Mouse (Mus musculus) hindbrain, embryonic 11.5 days (tissue): ENCODE data around the gene Lmod1. TPM values are rescaled to one million over a fixed set of nuclear protein-coding genes. Genes with fewer than 3 reads are reported as not detected.
"Not testable (repeated sequence)": the region's sequence is repeated elsewhere in the genome, so short reads cannot be mapped to it uniquely, and the experiment has no call there.

Experiments used
- ATAC-seq: fragments of 200-750 bp; cut with Nextera tagmentation; 2 replicates; pipeline ENCODE4 v1.8.0; 2017; ENCODE audit warnings: mild to moderate bottlenecking, moderate TSS enrichment, moderate library complexity; ENCODE audit not compliant: low FRiP score
- DNase-seq: peaks from one replicate; pipeline ENCODE4 v3.0.0-alpha.2; 2015; ENCODE audit warnings: low spot score
- H3K27ac ChIP-seq: fragments of 300-500 bp; sonication (generic); 2 replicates; pipeline ENCODE4 v1.5.1; 2014; ENCODE audit warnings: mild to moderate bottlenecking, low read depth, low read length
- H3K27me3 ChIP-seq: fragments of 300-500 bp; sonication (generic); 2 replicates; pipeline ENCODE4 v1.6.1; 2014; ENCODE audit warnings: mild to moderate bottlenecking, low read length, moderate library complexity, mixed read lengths; ENCODE audit not compliant: control insufficient read depth, insufficient read depth
- H3K36me3 ChIP-seq: fragments of 300-500 bp; sonication (generic); 2 replicates; pipeline ENCODE4 v1.6.1; 2014; ENCODE audit warnings: mild to moderate bottlenecking, low read length, moderate library complexity, mixed read lengths; ENCODE audit not compliant: control insufficient read depth, insufficient read depth
- H3K4me1 ChIP-seq: fragments of 300-500 bp; sonication (generic); replicated peaks from 2 replicates; pipeline ENCODE4 v1.6.1; 2014; ENCODE audit warnings: low read length, mixed read lengths; ENCODE audit not compliant: control insufficient read depth, insufficient read depth
- H3K4me2 ChIP-seq: fragments of 300-500 bp; sonication (generic); replicated peaks from 2 replicates; pipeline ENCODE4 v1.6.1; 2014; ENCODE audit warnings: mild to moderate bottlenecking, low read depth, low read length
- H3K4me3 ChIP-seq: fragments of 300-500 bp; sonication (generic); 2 replicates; pipeline ENCODE4 v1.5.1; 2014; ENCODE audit warnings: low read depth, low read length
- H3K9ac ChIP-seq: fragments of 300-500 bp; sonication (generic); 2 replicates; pipeline ENCODE4 v1.6.1; 2014; ENCODE audit warnings: low read depth, low read length
- H3K9me3 ChIP-seq: fragments of 300-500 bp; sonication (generic); 2 replicates; pipeline ENCODE4 v1.6.1; 2016; ENCODE audit warnings: low read length; ENCODE audit not compliant: control insufficient read depth
- WGBS: fragments of 180-500 bp; shearing (Covaris S2); extraction: QIAGEN DNeasy Blood & Tissue Kit; methylation state at CpG from one replicate; pipeline ENCODE4 v1.1.7; 2014; 5-methylcytosine and 5-hydroxymethylcytosine counted together
- polyA plus RNA-seq: library from polyadenylated mRNA; unstranded; fragments of >200 nt; fragmentation: Nextera tagmentation; extraction: Ambion mirVana; gene quantifications from 2 replicates; pipeline ENCODE4 v1.2.1, GENCODE M21; 2014

Lmod1 gene
- polyA plus RNA-seq, 1 experiment from 2014 or later, result 0.32 TPM

DNA sequence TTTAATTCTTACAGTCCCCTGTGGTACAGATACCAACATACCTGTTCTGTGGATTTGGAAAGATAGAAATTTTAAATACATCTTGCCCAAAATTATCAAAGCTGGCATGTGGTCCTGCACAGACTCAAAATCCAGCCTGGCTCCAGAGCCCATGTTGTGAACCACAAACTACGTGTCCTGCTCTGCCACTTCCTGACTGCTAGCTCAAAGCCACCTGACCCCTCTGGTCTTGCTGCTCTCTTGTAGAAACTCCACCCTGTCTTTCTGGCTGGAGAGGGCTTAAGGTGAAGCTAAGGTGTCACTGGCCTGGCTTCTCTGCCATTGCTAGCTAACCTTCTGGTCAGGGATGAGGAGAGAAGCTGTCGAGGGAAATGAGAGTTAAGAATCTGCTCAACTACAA is 54.4 kb downstream of the Lmod1 start:
- Histone ChIP-seq H3K4me3 (no peak overlapping the region), H3K4me1 (peaks cover 4% of the 10 kb centered on the region; the same call in 1 of the 2 replicates), H3K36me3 (0 out of 2 replicates have a peak, but pooled peaks cover 4% of the 10 kb centered on the region), H3K9ac (no peak overlapping the region), H3K27me3 (no peaks in the 10 kb centered on the region), H3K27ac (no peak overlapping the region), H3K9me3 (no peaks in the 10 kb centered on the region), H3K4me2 (no peak overlapping the region)
- DNase-seq (no peak), ATAC-seq (no peak)
- WGBS, result 54% methylated on average over 2 of the region's 2 CpGs

DNA sequence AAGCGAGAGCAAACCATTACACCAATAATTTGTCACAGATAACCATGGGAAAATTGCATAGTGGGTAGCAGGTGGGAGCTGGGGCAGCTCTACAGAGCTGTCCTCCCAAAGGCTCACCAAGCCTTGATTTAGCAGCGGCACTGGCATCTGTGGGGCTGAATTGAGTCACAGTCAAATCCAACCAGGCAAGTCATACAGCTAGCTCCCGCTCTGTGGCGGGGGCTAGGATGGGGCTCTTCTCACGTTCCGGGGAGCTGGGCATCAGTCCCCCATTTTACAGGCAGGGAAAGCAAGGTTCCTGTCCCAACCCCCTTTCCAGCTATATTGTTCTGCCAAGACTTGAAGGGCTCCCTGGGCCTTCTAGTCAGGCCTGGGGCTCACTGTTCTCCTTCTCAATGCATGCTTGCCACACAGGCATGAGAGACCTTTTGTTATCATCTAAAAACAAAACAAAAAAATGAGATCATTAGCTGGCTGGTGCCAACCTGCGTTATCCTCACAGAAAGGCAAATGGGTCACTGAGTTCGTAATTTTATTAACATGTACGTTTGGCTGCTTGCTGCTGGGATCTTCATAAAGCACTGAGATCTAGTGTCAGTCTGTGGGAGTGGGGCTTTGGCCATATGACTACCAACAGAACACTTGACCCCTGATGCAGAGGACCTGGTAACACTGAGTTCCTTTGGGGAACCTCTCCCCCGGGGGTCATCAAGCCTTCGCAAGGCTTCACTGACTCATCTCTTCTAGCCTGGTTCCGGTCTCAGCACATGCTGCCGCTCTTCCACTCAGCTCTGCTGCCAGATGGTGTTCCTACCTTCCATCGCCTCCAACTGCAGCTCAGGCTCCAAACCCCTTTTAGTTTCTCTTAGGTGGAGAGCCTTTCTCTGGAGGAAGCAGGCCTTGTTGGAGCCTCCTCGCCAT is 55.7 kb downstream of the Lmod1 start:
- H3K27ac ChIP-seq, result no peak overlapping the region
- ATAC-seq, result no peak
- DNase-seq, result no peak

DNA sequence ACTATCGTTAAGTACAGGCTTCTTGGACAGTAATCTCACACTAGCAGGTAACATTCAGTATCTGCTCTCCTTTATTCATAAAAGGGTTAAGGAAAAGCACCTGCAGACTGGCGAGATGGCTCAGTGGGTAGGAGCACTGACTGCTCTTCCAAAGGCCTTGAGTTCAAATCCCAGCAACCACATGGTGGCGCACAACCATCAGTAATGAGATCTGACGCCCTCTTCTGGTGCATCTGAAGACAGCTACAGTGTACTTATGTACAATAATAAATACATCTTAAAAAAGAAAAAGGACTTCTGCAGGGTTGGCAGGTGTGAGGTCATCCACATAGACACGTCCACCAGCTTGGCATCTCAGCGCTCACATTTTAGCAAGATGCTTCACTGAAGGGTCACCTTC is 57.0 kb downstream of the Lmod1 start:
- H3K27ac ChIP-seq, H3K4me1 ChIP-seq, H3K27me3 ChIP-seq, ATAC-seq, H3K9ac ChIP-seq, DNase-seq, H3K9me3 ChIP-seq, H3K4me2 ChIP-seq, H3K4me3 ChIP-seq: not testable (repeated sequence)
- 56% methylated on average over 6 of the region's 6 CpGs for WGBS
- H3K36me3 ChIP-seq, result peaks cover 13% of the 10 kb centered on the region; the same call in 1 of the 2 replicates

More for the DNA sequence above, 55.7 kb downstream of the Lmod1 start:
- H3K9ac ChIP-seq, result no peak overlapping the region
- peaks cover under 1% of the 10 kb centered on the region; the same call in 1 of the 2 replicates for H3K4me1 ChIP-seq
- no peak overlapping the region for H3K4me2 ChIP-seq
- 0 out of 2 replicates have a peak, but pooled peaks cover 7% of the 10 kb centered on the region for H3K36me3 ChIP-seq
- WGBS, result 80% methylated on average over 15 of the region's 15 CpGs
- no peaks in the 10 kb centered on the region for H3K9me3 ChIP-seq
- H3K4me3 ChIP-seq, result no peak overlapping the region
- no peaks in the 10 kb centered on the region for H3K27me3 ChIP-seq

DNA sequence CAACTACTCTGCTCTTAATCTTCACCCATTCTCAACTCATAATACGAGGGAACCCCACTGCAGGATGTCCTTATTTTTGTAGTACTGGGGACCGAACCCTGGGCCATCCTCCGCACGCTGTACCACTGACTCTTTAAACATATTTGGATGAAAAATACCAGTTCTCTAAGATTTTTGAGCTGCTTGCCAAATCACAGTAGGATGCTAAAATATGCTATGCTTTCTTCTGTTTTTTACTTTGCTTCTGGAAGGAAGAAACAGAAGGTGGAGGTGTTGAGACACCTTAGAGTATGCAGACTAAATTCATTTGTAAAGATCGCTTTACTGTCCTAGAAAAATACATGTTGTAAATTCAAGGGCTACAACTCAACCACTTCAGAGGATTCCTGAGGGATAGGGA is 59.6 kb downstream of the Lmod1 start:
- ATAC-seq, result no peak
- Histone ChIP-seq H3K9me3 (no peaks in the 10 kb centered on the region), H3K27me3 (no peaks in the 10 kb centered on the region), H3K27ac (no peak overlapping the region), H3K4me3 (no peak overlapping the region), H3K4me1 (no peaks in the 10 kb centered on the region), H3K9ac (no peak overlapping the region), H3K4me2 (no peak overlapping the region), H3K36me3 (peaks cover 28% of the 10 kb centered on the region; the same call in 1 of the 2 replicates)
- WGBS, result 97% methylated on average over 5 of the region's 5 CpGs
- DNase-seq, result no peak

DNA sequence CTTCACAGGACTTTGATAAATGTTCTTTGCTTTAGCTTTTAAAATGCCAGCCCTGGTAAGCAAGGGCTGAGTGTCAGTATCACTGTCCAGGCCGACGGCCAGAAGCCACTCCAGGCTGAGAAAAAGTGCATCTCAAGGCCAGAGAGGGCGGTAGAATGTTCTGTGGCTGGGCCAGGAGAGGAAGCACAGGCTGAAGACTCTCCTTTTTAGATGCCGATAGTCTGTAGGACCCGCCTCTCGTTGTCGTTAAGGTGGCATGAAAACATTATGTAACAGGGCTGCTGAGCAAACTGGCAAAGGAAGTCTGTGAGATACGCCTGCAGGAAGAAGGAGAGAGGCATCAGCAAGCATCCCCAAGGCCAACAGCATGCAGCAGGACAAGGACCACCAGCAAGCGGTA is 60.6 kb downstream of the Lmod1 start:
- H3K27me3 ChIP-seq, result no peaks in the 10 kb centered on the region
- H3K4me1 ChIP-seq, result no peaks in the 10 kb centered on the region
- no peak overlapping the region for H3K4me3 ChIP-seq
- peaks cover 31% of the 10 kb centered on the region; the same call in 1 of the 2 replicates for H3K36me3 ChIP-seq
- no peak overlapping the region for H3K9ac ChIP-seq
- 94% methylated on average over 9 of the region's 9 CpGs for WGBS
- no peaks in the 10 kb centered on the region for H3K9me3 ChIP-seq
- no peak overlapping the region for H3K27ac ChIP-seq
- DNase-seq (no peak), ATAC-seq (no peak)
- no peak overlapping the region for H3K4me2 ChIP-seq

DNA sequence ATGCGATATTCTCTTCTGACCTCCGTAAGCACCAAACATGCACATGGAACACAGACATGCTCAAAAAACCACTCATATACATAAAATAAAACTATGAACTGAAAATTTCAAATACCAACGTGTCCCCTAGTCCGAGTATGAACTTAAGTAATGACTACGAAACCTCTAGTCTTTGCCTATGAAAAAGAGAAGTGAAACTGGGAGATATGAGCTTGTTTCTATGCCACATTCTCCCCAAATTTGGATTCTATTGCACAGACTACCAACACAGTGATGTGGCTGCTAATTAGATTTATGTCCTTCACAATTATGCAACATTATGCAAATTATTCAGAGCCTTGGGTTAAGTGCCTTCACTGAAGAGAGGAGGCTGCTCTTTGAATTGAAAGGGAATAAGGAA is 74.9 kb downstream of the Lmod1 start:
- ATAC-seq (no peak), DNase-seq (no peak)
- no peaks in the 10 kb centered on the region for H3K9me3 ChIP-seq
- H3K4me3 ChIP-seq, result no peak overlapping the region
- H3K27me3 ChIP-seq, result no peaks in the 10 kb centered on the region
- 97% methylated on average over 5 of the region's 5 CpGs for WGBS
- H3K27ac ChIP-seq, result no peak overlapping the region
- H3K9ac ChIP-seq, result no peak overlapping the region
- peaks cover 17% of the 10 kb centered on the region; the same call in 1 of the 2 replicates for H3K36me3 ChIP-seq
- no peak overlapping the region for H3K4me2 ChIP-seq
- H3K4me1 ChIP-seq, result no peaks in the 10 kb centered on the region

DNA sequence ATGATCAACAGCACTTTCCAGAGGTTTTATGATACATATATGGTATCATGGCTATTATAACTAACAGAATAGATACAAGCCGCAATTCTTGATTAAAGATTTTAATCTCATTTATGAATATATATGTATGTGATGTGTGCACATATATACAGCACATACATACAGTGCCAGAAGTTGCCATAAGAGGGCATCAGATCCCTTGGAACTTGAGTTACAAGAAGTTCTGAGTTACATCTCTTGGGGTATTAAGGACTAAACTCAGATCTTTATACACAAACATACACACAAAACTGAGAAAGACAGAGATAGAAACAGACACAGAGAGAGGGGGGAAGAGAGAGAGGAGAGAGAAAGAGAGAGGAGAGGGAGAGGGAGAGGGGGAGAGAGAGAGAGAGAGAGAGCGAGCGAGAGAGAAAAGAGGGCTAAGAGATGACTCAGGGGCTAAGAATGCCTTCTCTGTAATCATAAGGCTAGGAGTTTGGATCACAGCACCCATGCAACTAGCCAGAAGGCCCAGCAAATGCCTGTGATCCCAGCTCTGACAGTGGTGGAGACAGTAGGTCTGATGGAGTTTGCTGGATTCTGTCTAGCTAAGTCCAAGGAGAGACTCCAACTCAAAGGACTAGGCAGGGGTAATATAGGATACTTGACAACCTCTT is 77.0 kb downstream of the Lmod1 start:
- H3K9me3 ChIP-seq, result no peaks in the 10 kb centered on the region
- H3K4me2 ChIP-seq, result no peak overlapping the region
- ATAC-seq (no peak), DNase-seq (no peak)
- H3K4me3 ChIP-seq, result no peak overlapping the region
- WGBS, result 93% methylated on average over 3 of the region's 3 CpGs
- peaks cover 27% of the 10 kb centered on the region for H3K36me3 ChIP-seq
- H3K9ac ChIP-seq, result no peak overlapping the region
- H3K4me1 ChIP-seq, result no peaks in the 10 kb centered on the region
- H3K27ac ChIP-seq, result no peak overlapping the region
- no peaks in the 10 kb centered on the region for H3K27me3 ChIP-seq

DNA sequence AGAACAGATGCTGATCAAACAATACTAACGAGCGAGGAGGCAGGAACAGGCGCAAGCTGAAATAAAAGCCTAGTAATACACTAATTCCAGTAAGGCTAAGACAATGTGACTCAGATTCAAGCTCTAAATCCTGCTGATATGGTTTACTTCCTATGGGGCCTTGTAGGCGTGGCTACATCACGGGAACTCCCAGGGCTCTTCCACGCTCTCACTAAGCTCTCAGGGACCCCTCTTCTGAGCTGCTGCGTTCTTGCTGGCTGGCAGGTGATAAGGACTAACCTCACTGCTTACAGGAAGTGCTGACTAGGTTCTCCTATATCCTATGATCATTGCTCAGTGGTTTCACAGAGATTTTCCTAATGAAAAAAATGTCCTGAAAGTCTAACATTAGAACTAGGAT is 80.7 kb downstream of the Lmod1 start:
- Histone ChIP-seq H3K9ac (no peak overlapping the region), H3K27me3 (no peaks in the 10 kb centered on the region), H3K4me3 (no peak overlapping the region), H3K9me3 (no peaks in the 10 kb centered on the region), H3K4me1 (no peaks in the 10 kb centered on the region), H3K27ac (no peak overlapping the region), H3K4me2 (no peak overlapping the region), H3K36me3 (peaks cover 36% of the 10 kb centered on the region)
- WGBS, result 87% methylated on average over 7 of the region's 7 CpGs
- ATAC-seq (no peak), DNase-seq (no peak)
